Mouse (Mus musculus) bone marrow, adult 2 months (tissue): ENCODE measurements at regions not wholly inside any gene's neighbourhood (a gene's known extent, or its start where the extent isn't known, plus 50 kb on each side); places are given as distances from the start of the nearest gene placed in this dataset.

ENCODE experiments used
- CTCF ChIP-seq: fragments of 200-500 bp; IDR thresholded peaks from 2 replicates; pipeline ENCODE4 v1.5.1; 2011; ENCODE audit warnings: low read length, control low read depth; ENCODE audit not compliant: control insufficient read depth, insufficient read depth
- POLR2A ChIP-seq: fragments of 200-500 bp; IDR thresholded peaks from 2 replicates; pipeline ENCODE4 v1.6.1; 2011; ENCODE audit warnings: low read depth, mild to moderate bottlenecking, control low read depth, low read length, borderline replicate concordance; ENCODE audit not compliant: control insufficient read depth

- TF ChIP-seq CTCF (no peak), POLR2A (no peak)
Observed at GRCm38 (mm10) chr11:112303091-112303490, 478.9 kb upstream of the Sox9 start.
